Mouse (Mus musculus) stomach, postnatal 0 days (tissue): ENCODE results near the gene Rftn2.

Experiments
- CTCF ChIP-seq: IDR thresholded peaks from 2 replicates; pipeline ENCODE4 v1.5.1; 2016; ENCODE audit warnings: antibody characterized with exemption, low read depth, mild to moderate bottlenecking, moderate library complexity
- EP300 ChIP-seq: optimal IDR thresholded peaks from 2 replicates; pipeline ENCODE3; 2016; ENCODE audit warnings: antibody characterized with exemption

- no peak for TF ChIP-seq CTCF
- no peak for TF ChIP-seq EP300
These were observed 52.0 kb downstream of the Rftn2 start for GRCm38 (mm10) chr1:55174558-55175034.
